Mouse (Mus musculus) midbrain, embryonic 14.5 days (tissue): ENCODE results near the gene Sec14l1. TPM values are rescaled to one million over a fixed set of nuclear protein-coding genes. Genes with fewer than 3 reads are reported as not detected.
A peak's percentile ranks its signal among the peaks of the same experiment; 100 is the strongest.

Experiments used
- ATAC-seq: fragments of 200-750 bp; cut with Nextera tagmentation; 2 replicates; pipeline ENCODE4 v1.8.0; 2017; ENCODE audit warnings: moderate number of reproducible peaks, moderate library complexity; ENCODE audit not compliant: low FRiP score, low TSS enrichment
- DNase-seq: peaks from one replicate; pipeline ENCODE4 v3.0.0-alpha.2; 2015
- H3K27ac ChIP-seq: fragments of 300-500 bp; sonication (generic); replicated peaks from 2 replicates; pipeline ENCODE4 v1.5.1; 2014; ENCODE audit warnings: mild to moderate bottlenecking, low read depth, low read length, moderate library complexity
- H3K27me3 ChIP-seq: fragments of 300-500 bp; sonication (generic); 2 replicates; pipeline ENCODE4 v1.6.1; 2014; ENCODE audit warnings: low read length, control low read depth, mixed read lengths; ENCODE audit not compliant: control insufficient read depth, insufficient read depth
- H3K36me3 ChIP-seq: fragments of 300-500 bp; sonication (generic); 2 replicates; pipeline ENCODE4 v1.6.1; 2014; ENCODE audit warnings: low read length, control low read depth; ENCODE audit not compliant: control insufficient read depth, insufficient read depth
- H3K4me1 ChIP-seq: fragments of 300-500 bp; sonication (generic); 2 replicates; pipeline ENCODE4 v1.6.1; 2014; ENCODE audit warnings: mild to moderate bottlenecking, antibody characterized with exemption, low read length, control low read depth; ENCODE audit not compliant: control insufficient read depth, insufficient read depth
- H3K4me2 ChIP-seq: fragments of 300-500 bp; sonication (generic); 2 replicates; pipeline ENCODE4 v1.6.1; 2014; ENCODE audit warnings: mild to moderate bottlenecking, low read length, moderate library complexity
- H3K4me3 ChIP-seq: fragments of 300-500 bp; sonication (generic); replicated peaks from 2 replicates; pipeline ENCODE4 v1.5.1; 2014; ENCODE audit warnings: low read depth, low read length
- H3K9ac ChIP-seq: fragments of 300-500 bp; sonication (generic); replicated peaks from 2 replicates; pipeline ENCODE4 v1.6.1; 2014; ENCODE audit warnings: mild to moderate bottlenecking, low read length, moderate library complexity
- H3K9me3 ChIP-seq: fragments of 300-500 bp; sonication (generic); 2 replicates; pipeline ENCODE4 v1.6.1; 2016; ENCODE audit warnings: low read length, control low read depth, mixed read lengths; ENCODE audit not compliant: control insufficient read depth
- WGBS: fragments of 180-500 bp; shearing (Covaris S2); extraction: QIAGEN DNeasy Blood & Tissue Kit; methylation state at CpG from one replicate; pipeline ENCODE4 v1.1.7; 2014; 5-methylcytosine and 5-hydroxymethylcytosine counted together
- polyA plus RNA-seq: library from polyadenylated mRNA; unstranded; fragments of >200 nt; fragmentation: Nextera tagmentation; extraction: Ambion mirVana; gene quantifications from 2 replicates; pipeline ENCODE4 v1.2.1, GENCODE M21; 2014

The Sec14l1 gene
- polyA plus RNA-seq, 1 experiment from 2014 or later: 48.7 TPM

DNA sequence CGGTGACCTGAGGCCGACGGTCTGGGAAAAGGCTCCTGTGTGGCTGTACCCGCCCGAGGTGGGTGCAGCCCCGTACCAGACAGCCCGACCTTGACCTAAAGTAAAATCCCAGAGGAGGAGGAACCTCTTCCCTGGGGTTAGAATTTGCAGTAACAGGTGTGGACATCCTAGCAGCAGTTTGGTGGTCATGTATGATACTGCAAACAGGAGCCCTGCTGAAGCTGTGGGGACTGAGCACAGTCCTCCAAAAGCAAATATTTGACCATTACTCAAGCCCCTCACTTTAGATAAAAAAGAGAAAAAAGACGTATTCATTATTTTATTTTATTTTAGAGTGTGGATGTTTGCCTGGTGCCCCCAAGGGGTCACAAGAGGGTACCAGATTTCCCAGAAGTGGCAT lies 37.7 kb upstream of the Sec14l1 start:
- Histone ChIP-seq H3K4me2 (peak overlapping the region; percentile 94), H3K9me3 (no peaks in the 10 kb centered on the region), H3K9ac (peak overlapping the region; percentile 73), H3K36me3 (peaks cover 33% of the 10 kb centered on the region), H3K4me3 (peak overlapping the region; percentile 71), H3K4me1 (peaks cover 18% of the 10 kb centered on the region), H3K27ac (peak overlapping the region; percentile 67), H3K27me3 (no peaks in the 10 kb centered on the region)
- no peak for DNase-seq
- WGBS: 6% methylated on average over 8 of the region's 8 CpGs
- ATAC-seq: no peak

DNA sequence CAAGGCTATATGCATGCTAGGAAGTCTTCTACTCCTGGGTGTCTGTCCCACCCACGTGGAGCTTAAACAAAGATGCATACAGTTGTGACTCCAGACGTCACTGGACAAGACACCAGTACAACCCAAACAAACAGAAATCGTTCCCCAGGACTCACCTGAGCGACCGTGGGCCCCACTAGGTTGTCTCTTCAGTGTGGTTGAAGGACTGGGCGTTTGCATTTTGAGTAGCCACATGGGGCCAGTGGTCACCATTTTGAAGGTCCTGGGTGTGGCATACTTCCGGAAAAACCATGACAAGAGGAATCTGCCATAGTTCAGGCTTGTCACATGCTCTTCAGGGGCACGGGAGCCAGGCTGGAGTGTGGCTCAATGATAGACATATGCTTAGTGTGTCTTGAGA lies 37.1 kb upstream of the Sec14l1 start:
- Histone ChIP-seq H3K9me3 (no peaks in the 10 kb centered on the region), H3K27me3 (no peaks in the 10 kb centered on the region), H3K9ac (peak overlapping the region; percentile 73; the same call in 1 of the 2 replicates), H3K4me3 (peak overlapping the region; percentile 71; the same call in 1 of the 2 replicates), H3K27ac (no peak overlapping the region), H3K4me1 (peaks cover 22% of the 10 kb centered on the region), H3K36me3 (peaks cover 33% of the 10 kb centered on the region), H3K4me2 (peak overlapping the region; percentile 94)
- ATAC-seq (no peak), DNase-seq (no peak)
- WGBS: 83% methylated on average over 8 of the region's 8 CpGs

DNA sequence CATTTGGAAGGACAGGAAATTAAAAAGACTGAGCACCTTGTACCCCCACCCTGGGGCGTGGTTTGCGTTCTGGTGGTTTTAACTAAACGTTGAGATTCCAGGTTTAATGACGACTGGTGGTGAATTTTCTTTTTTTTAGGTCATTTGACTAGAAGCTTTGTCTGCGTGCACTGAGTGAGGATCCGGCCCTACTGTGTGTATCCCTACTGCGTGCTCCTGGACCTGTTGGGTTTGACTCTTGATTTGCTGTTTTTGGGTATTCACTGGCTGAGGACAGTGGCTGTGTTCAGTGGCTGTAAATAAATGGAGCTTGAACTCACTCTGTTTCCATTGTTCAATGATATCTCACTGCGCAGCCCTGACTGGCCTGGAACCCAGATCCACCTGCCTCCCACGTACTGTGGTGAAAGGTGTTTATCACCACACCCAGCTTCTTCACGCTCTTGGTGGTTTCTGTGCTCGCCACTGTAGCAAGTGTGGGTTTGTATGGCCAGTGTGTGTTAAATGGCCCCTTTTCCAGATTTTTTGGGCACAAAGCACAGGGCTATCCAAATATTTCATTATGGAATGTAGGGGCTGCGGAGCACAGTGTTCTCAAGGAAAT lies 36.2 kb upstream of the Sec14l1 start:
- H3K4me2 ChIP-seq: no peak overlapping the region
- no peaks in the 10 kb centered on the region for H3K9me3 ChIP-seq
- H3K27me3 ChIP-seq: no peaks in the 10 kb centered on the region
- H3K4me1 ChIP-seq: peaks cover 22% of the 10 kb centered on the region
- no peak overlapping the region for H3K27ac ChIP-seq
- no peak overlapping the region for H3K9ac ChIP-seq
- DNase-seq: no peak
- ATAC-seq: no peak
- H3K36me3 ChIP-seq: peaks cover 33% of the 10 kb centered on the region
- H3K4me3 ChIP-seq: no peak overlapping the region
- WGBS: 95% methylated on average over 12 of the region's 12 CpGs

DNA sequence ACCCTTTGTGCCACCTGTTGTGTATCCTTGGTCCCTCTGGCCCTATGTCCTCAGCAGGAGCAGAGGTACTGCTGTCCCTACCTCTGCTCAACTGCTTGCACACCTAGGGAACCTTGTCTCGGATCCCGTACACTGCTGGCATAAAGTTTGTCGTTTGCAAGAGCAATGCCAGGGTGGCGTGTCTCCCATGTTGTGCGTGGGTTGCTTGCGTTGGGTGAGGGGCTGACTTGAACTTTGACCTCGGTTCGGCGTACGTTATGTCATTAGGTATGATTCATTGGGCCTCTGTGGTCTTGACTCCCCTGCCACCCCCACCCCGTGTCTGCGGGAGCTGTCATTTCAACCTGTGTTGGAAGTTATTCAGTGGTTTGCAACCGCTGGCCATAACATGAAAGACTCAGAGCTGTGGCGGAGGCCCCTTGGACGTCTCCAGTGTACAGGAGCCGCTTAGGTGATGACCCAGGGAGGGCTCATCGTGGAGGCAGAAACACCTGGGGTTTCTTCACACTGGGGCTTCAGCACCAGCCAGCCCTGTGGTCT lies 35.2 kb upstream of the Sec14l1 start:
- Histone ChIP-seq H3K9me3 (no peaks in the 10 kb centered on the region), H3K9ac (no peak overlapping the region), H3K4me1 (peaks cover 22% of the 10 kb centered on the region), H3K36me3 (peaks cover 33% of the 10 kb centered on the region), H3K27ac (no peak overlapping the region), H3K4me3 (no peak overlapping the region), H3K27me3 (no peaks in the 10 kb centered on the region), H3K4me2 (no peak overlapping the region)
- 92% methylated on average over 17 of the region's 17 CpGs for WGBS
- no peak for ATAC-seq
- no peak for DNase-seq

DNA sequence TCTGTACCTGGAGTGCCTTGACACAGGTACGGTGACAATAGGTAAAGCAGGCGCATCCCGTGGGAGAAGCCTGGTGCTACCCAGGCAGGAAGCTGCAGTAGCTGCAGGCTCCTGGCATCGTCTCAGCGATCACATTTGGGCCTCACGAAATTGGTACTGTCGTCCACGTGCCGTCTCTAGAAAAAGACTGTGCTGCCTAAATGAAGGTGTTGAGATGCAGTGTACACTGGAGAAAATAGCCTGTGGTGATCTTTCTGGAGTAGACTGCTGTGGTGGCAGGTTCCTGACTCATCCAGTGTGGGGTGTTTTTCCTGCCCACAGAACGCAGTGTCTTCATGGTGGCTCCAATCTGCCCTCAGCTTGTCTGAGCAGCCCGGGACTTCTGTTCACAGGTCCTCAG lies 34.8 kb upstream of the Sec14l1 start:
- peaks cover 33% of the 10 kb centered on the region for H3K36me3 ChIP-seq
- H3K4me2 ChIP-seq: no peak overlapping the region
- DNase-seq (no peak), ATAC-seq (no peak)
- H3K4me1 ChIP-seq: peaks cover 22% of the 10 kb centered on the region
- H3K27me3 ChIP-seq: no peaks in the 10 kb centered on the region
- H3K27ac ChIP-seq: no peak overlapping the region
- 95% methylated on average over 11 of the region's 11 CpGs for WGBS
- no peaks in the 10 kb centered on the region for H3K9me3 ChIP-seq
- H3K4me3 ChIP-seq: no peak overlapping the region
- H3K9ac ChIP-seq: no peak overlapping the region

DNA sequence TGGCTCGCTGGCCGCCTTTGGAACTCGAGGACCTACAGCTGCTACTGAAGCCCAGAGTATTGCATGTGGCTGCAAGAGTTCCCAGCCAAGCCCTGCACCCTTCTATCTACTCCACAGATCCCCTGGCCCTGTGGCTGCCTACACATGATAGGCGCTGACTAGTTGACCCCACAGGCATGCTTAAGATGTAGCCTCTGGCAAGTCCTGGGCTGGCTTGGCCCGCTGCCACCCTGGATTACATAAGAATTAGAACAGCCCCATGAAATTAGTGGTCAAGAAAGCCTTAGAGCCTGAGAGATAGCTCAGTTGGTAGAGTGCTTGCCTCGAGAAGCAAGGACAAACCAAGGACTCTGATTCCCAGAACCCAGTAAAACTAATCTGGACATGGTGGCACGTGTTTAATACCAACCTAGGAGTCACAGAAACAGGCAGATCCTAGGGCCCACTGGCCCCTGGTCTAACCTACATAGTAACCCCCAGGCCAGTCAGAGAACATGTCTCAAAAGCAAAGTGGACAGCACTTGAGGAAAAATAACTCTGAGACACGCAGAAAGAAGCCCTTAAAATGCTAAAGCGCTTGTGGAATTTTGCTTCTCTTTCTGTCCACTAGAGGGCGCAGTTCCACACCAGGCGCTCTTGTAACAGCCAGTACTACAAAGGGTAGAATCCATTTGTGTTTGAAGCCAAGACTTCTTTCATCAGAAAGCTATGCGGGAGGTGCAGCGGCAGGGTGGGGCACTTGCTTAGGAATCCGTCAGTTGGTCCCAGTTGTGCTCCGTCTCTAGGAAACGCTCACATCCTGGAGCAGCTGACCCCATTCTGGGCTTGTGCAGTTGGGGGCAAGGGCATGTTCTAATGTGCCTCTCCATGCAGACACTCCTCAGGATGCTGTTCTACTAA lies 33.6 kb upstream of the Sec14l1 start:
- peak overlapping the region; percentile 43 for H3K4me2 ChIP-seq
- H3K4me1 ChIP-seq: peaks cover 22% of the 10 kb centered on the region
- H3K36me3 ChIP-seq: peaks cover 33% of the 10 kb centered on the region
- no peaks in the 10 kb centered on the region for H3K9me3 ChIP-seq
- 28% methylated on average over 16 of the region's 16 CpGs for WGBS
- H3K4me3 ChIP-seq: no peak overlapping the region
- ATAC-seq (no peak), DNase-seq (peak; percentile 93)
- peak overlapping the region; percentile 70 for H3K27ac ChIP-seq
- peak overlapping the region; percentile 29; the same call in 1 of the 2 replicates for H3K9ac ChIP-seq
- no peaks in the 10 kb centered on the region for H3K27me3 ChIP-seq

DNA sequence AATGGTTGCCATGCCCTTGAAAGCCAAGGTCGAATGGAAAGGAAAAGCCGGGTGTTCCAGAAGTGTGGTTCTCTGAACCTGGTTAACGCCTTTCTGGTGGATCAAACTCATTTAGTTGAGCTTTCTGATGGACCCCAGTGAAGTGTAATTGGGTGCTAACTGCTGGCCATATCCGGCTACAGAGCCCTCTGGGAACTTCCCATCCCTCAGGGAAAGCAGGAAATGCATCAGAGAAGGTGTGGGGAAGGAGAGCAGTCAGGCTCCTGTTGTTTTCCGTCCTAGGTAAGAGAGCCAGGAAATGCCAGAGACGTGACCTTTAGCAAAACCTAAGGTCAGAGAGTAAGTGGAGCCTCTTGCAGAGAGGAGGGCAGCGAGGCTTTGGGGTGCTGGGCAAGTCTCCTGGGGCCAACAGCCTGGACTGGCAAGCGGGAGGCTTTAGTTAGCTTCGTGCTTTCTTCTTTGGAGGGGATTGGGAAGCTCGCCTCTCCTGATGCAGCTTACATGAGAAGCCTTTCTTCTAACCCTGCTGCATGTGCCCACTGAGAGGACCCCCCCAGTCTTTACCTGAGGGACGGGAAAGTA lies 32.5 kb upstream of the Sec14l1 start:
- ATAC-seq: no peak
- H3K4me3 ChIP-seq: no peak overlapping the region
- H3K9me3 ChIP-seq: no peaks in the 10 kb centered on the region
- H3K9ac ChIP-seq: no peak overlapping the region
- no peaks in the 10 kb centered on the region for H3K27me3 ChIP-seq
- H3K36me3 ChIP-seq: peaks cover 33% of the 10 kb centered on the region
- H3K27ac ChIP-seq: peak overlapping the region; percentile 70
- WGBS: 86% methylated on average over 11 of the region's 11 CpGs
- peaks cover 18% of the 10 kb centered on the region for H3K4me1 ChIP-seq
- no peak overlapping the region for H3K4me2 ChIP-seq
- DNase-seq: no peak

DNA sequence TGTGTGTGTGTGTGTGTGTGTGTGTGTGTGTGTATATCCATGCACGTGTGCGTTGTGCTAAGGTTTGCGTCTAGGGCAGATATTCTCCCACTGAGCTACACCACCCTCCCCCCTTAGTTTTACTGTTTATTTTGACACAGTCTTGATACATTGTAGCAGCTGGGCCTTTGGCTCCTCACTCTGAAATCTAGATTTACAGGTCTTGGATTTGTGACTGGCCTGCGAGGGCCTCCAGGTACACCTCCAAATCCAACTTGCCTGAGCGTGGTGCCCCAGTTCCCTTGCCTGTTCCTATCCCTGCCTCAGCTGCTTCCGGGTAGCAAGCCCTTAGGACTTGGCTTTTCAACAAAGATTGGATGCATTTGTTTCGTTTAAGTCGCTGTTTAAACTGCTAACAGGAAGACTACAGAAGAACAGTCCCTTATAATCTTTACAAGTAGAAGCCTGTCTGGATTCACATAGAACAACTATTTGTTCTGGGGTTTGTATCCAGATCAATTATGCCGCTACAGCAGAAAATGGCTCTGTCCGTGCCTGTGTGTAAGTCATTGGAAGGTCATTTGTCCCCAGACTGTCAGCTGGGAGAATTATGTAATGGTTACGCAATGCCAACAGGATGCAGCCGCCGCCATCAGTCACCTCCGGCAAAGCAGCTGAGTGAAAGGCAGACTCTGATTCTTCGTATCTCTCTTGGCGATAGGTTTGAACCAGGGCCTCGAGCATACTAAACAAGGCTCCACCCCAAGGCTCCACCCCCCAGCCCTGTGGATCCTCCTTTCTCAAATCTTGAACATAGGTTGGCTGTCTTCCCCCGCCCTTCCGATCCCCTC lies 31.7 kb upstream of the Sec14l1 start:
- Histone ChIP-seq H3K36me3 (peaks cover 27% of the 10 kb centered on the region), H3K27ac (no peak overlapping the region), H3K9me3 (no peaks in the 10 kb centered on the region), H3K4me3 (no peak overlapping the region), H3K4me1 (peaks cover 14% of the 10 kb centered on the region), H3K27me3 (no peaks in the 10 kb centered on the region), H3K4me2 (no peak overlapping the region), H3K9ac (no peak overlapping the region)
- ATAC-seq (no peak), DNase-seq (no peak)
- WGBS: 94% methylated on average over 19 of the region's 19 CpGs
